Mouse (Mus musculus): ENCODE data around the gene Zbtb21. TPM values are rescaled to one million over a fixed set of nuclear protein-coding genes. Genes with fewer than 3 reads are reported as not detected.

The Zbtb21 gene
- polyA plus RNA-seq, 2 experiments = 11.9 to 17.3 TPM

DNA sequence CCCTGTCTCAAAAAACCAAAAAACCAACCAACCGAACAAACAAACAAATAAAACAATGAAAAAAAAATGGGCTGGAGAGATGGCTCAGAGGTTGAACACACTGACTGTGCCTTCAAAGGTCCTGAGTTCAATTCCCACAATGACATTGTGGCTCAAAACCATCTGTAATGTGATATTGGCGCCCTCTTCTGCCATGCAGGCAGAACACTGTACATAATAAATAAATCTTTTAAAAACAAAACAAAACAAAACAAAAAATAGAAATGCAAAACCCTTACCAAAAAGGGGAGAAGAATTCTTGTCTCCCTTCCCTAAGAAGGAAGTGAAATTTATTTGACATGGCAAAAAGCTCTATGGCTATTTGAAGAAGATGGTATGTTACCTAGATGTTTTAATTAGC, 29.1 kb upstream of the Zbtb21 start:
- Histone ChIP-seq H3K4me2 (replicated peaks; ENCODE audit: low read depth, low read length, severe bottlenecking) (no peak overlapping the region), H3K36me3 (ENCODE audit: control insufficient read depth, insufficient read depth, low read length) (no peaks in the 10 kb centered on the region), H3K9me3 (ENCODE audit: control insufficient read depth, low read length) (no peaks in the 10 kb centered on the region), H3K27ac (replicated peaks; ENCODE audit: low read depth, low read length) (no peak overlapping the region), H3K4me3 (replicated peaks; ENCODE audit: low read length) (no peak overlapping the region), H3K4me1 (ENCODE audit: control insufficient read depth, insufficient read depth, low read length) (no peaks in the 10 kb centered on the region), H3K27me3 (ENCODE audit: control insufficient read depth, insufficient read depth, low read length) (no peaks in the 10 kb centered on the region), H3K9ac (ENCODE audit: low read depth, low read length, severe bottlenecking) (no peak overlapping the region)
- WGBS = 77% methylated on average over 2 of the region's 2 CpGs
- DNase-seq (ENCODE audit: low spot score) (no peak), ATAC-seq (ENCODE audit: low FRiP score, low read depth) (no peak)
- no peak for TF ChIP-seq POLR2A (IDR thresholded peaks at IDR 0.05; ENCODE audit: borderline replicate concordance, extremely low read depth, insufficient read depth, insufficient read length)

DNA sequence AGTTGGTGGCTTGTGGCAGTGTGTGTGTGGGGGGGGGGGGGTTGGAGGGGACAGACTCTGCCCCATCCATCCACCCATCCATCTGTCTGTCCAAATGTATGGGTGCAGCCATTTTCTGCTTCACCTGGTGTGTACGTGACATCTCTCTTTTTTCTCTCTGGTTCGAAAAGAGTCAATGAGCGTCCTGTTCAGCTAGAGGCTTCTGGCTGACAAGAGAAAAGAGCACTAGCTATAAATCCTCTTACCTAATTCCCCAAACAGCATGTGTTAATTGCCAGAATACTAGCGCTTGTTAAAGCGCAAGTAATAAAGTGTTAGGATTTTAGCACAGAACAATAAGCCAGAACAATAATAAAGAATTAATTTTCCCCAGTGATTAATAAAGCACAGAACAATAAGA, 22.2 kb upstream of the Zbtb21 start:
- 62% methylated on average over 5 of the region's 5 CpGs for WGBS
- H3K9ac ChIP-seq (ENCODE audit: low read depth, low read length, severe bottlenecking) = no peak overlapping the region
- H3K27ac ChIP-seq (replicated peaks; ENCODE audit: low read depth, low read length) = no peak overlapping the region
- no peak overlapping the region for H3K4me2 ChIP-seq (replicated peaks; ENCODE audit: low read depth, low read length, severe bottlenecking)
- H3K9me3 ChIP-seq (ENCODE audit: control insufficient read depth, low read length) = no peaks in the 10 kb centered on the region
- no peaks in the 10 kb centered on the region for H3K4me1 ChIP-seq (ENCODE audit: control insufficient read depth, insufficient read depth, low read length)
- H3K36me3 ChIP-seq (ENCODE audit: control insufficient read depth, insufficient read depth, low read length) = no peaks in the 10 kb centered on the region
- DNase-seq (ENCODE audit: low spot score) = no peak
- H3K27me3 ChIP-seq (ENCODE audit: control insufficient read depth, insufficient read depth, low read length) = no peaks in the 10 kb centered on the region
- no peak overlapping the region for H3K4me3 ChIP-seq (replicated peaks; ENCODE audit: low read length)
- ATAC-seq (ENCODE audit: low FRiP score, low read depth) = no peak
- no peak for TF ChIP-seq POLR2A (IDR thresholded peaks at IDR 0.05; ENCODE audit: borderline replicate concordance, extremely low read depth, insufficient read depth, insufficient read length)

GRCm38 (mm10) chr16:97981362-97981761, 18.9 kb upstream of the Zbtb21 start:
- no peak for ATAC-seq (ENCODE audit: low FRiP score, low read depth)
- Histone ChIP-seq H3K4me2 (replicated peaks; ENCODE audit: low read depth, low read length, severe bottlenecking) (no peak overlapping the region), H3K27ac (replicated peaks; ENCODE audit: low read depth, low read length) (no peak overlapping the region), H3K4me3 (replicated peaks; ENCODE audit: low read length) (no peak overlapping the region), H3K9me3 (ENCODE audit: control insufficient read depth, low read length) (no peaks in the 10 kb centered on the region), H3K36me3 (ENCODE audit: control insufficient read depth, insufficient read depth, low read length) (no peaks in the 10 kb centered on the region), H3K27me3 (ENCODE audit: control insufficient read depth, insufficient read depth, low read length) (no peaks in the 10 kb centered on the region), H3K4me1 (ENCODE audit: control insufficient read depth, insufficient read depth, low read length) (no peaks in the 10 kb centered on the region), H3K9ac (ENCODE audit: low read depth, low read length, severe bottlenecking) (no peak overlapping the region)
- TF ChIP-seq POLR2A (IDR thresholded peaks at IDR 0.05; ENCODE audit: borderline replicate concordance, extremely low read depth, insufficient read depth, insufficient read length) = no peak
- DNase-seq (ENCODE audit: low spot score) = no peak
- 100% methylated on average over 1 of the region's 1 CpGs for WGBS

DNA sequence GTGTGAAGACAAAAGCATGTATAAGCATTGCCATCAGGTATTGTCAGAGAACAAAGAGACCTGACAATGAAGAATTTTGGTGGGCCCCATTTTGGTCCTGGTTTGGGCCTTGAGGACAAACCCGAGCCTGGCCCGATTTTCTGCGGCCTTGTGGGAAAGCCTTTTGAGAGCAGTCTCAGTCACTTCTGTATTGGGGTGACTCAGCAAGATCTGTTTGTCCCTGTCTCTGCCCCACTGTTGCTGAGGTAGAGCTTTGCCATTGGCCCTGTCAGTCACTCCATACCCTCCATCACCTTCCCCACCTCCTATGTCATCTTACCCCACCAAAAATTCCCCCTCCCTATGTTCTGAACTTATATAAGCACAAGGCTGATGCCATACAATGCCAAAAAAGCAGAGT, 15.3 kb upstream of the Zbtb21 start:
- H3K4me2 ChIP-seq (replicated peaks; ENCODE audit: low read depth, low read length, severe bottlenecking) = no peak overlapping the region
- no peak overlapping the region for H3K9ac ChIP-seq (ENCODE audit: low read depth, low read length, severe bottlenecking)
- no peaks in the 10 kb centered on the region for H3K9me3 ChIP-seq (ENCODE audit: control insufficient read depth, low read length)
- DNase-seq (ENCODE audit: low spot score) (no peak), ATAC-seq (ENCODE audit: low FRiP score, low read depth) (no peak)
- H3K36me3 ChIP-seq (ENCODE audit: control insufficient read depth, insufficient read depth, low read length) = no peaks in the 10 kb centered on the region
- WGBS = 100% methylated on average over 3 of the region's 3 CpGs
- no peak for TF ChIP-seq POLR2A (IDR thresholded peaks at IDR 0.05; ENCODE audit: borderline replicate concordance, extremely low read depth, insufficient read depth, insufficient read length)
- H3K4me3 ChIP-seq (replicated peaks; ENCODE audit: low read length) = no peak overlapping the region
- H3K4me1 ChIP-seq (ENCODE audit: control insufficient read depth, insufficient read depth, low read length) = no peaks in the 10 kb centered on the region
- no peak overlapping the region for H3K27ac ChIP-seq (replicated peaks; ENCODE audit: low read depth, low read length)
- no peaks in the 10 kb centered on the region for H3K27me3 ChIP-seq (ENCODE audit: control insufficient read depth, insufficient read depth, low read length)

GRCm38 (mm10) chr16:97977277-97977676, 14.9 kb upstream of the Zbtb21 start:
- Histone ChIP-seq H3K27me3 (ENCODE audit: control insufficient read depth, insufficient read depth, low read length) (no peaks in the 10 kb centered on the region), H3K9me3 (ENCODE audit: control insufficient read depth, low read length) (no peaks in the 10 kb centered on the region), H3K9ac (ENCODE audit: low read depth, low read length, severe bottlenecking) (no peak overlapping the region), H3K27ac (replicated peaks; ENCODE audit: low read depth, low read length) (no peak overlapping the region), H3K4me1 (ENCODE audit: control insufficient read depth, insufficient read depth, low read length) (no peaks in the 10 kb centered on the region), H3K4me2 (replicated peaks; ENCODE audit: low read depth, low read length, severe bottlenecking) (no peak overlapping the region), H3K36me3 (ENCODE audit: control insufficient read depth, insufficient read depth, low read length) (no peaks in the 10 kb centered on the region), H3K4me3 (replicated peaks; ENCODE audit: low read length) (no peak overlapping the region)
- no peak for TF ChIP-seq POLR2A (IDR thresholded peaks at IDR 0.05; ENCODE audit: borderline replicate concordance, extremely low read depth, insufficient read depth, insufficient read length)
- ATAC-seq (ENCODE audit: low FRiP score, low read depth) (no peak), DNase-seq (ENCODE audit: low spot score) (no peak)
- WGBS = 69% methylated on average over 1 of the region's 1 CpGs

- Histone ChIP-seq H3K9ac (ENCODE audit: low read depth, low read length, severe bottlenecking) (no peak overlapping the region), H3K4me1 (ENCODE audit: control insufficient read depth, insufficient read depth, low read length) (peaks cover 3% of the 10 kb centered on the region; the same call in 1 of the 2 replicates), H3K4me2 (replicated peaks; ENCODE audit: low read depth, low read length, severe bottlenecking) (no peak overlapping the region), H3K27ac (replicated peaks; ENCODE audit: low read depth, low read length) (no peak overlapping the region), H3K4me3 (replicated peaks; ENCODE audit: low read length) (no peak overlapping the region), H3K9me3 (ENCODE audit: control insufficient read depth, low read length) (no peaks in the 10 kb centered on the region), H3K27me3 (ENCODE audit: control insufficient read depth, insufficient read depth, low read length) (no peaks in the 10 kb centered on the region), H3K36me3 (ENCODE audit: control insufficient read depth, insufficient read depth, low read length) (no peaks in the 10 kb centered on the region)
- ATAC-seq (ENCODE audit: low FRiP score, low read depth) (no peak), DNase-seq (ENCODE audit: low spot score) (no peak)
- no peak for TF ChIP-seq POLR2A (IDR thresholded peaks at IDR 0.05; ENCODE audit: borderline replicate concordance, extremely low read depth, insufficient read depth, insufficient read length)
- 85% methylated on average over 3 of the region's 3 CpGs for WGBS
Observed at GRCm38 (mm10) chr16:97963956-97964540, 1.6 kb upstream of the Zbtb21 start.

Measured in limb, embryonic 14.5 days (tissue).